Mouse (Mus musculus) spleen, adult 2 months (tissue): ENCODE measurements around the gene Ewsr1.

ENCODE experiments used
- CTCF ChIP-seq: fragments of 200-500 bp; IDR thresholded peaks from 2 replicates; pipeline ENCODE4 v1.5.1; 2011; ENCODE audit warnings: mild to moderate bottlenecking, inconsistent platforms; ENCODE audit not compliant: insufficient read depth, insufficient read length, insufficient replicate concordance; ENCODE audit errors: extremely low read depth
- POLR2A ChIP-seq: fragments of 200-500 bp; IDR thresholded peaks from 2 replicates; pipeline ENCODE4 v1.6.1; 2011; ENCODE audit warnings: low read depth, low read length, inconsistent platforms

GRCm38 (mm10) chr11:5098035-5098735 lies 881 bp downstream of the Ewsr1 start:
- TF ChIP-seq POLR2A (no peak), CTCF (no peak)
